Mouse (Mus musculus): ENCODE results near the gene Cd7. TPM values are rescaled to one million over a fixed set of nuclear protein-coding genes. Genes with fewer than 3 reads are reported as not detected.
"Not testable (repeated sequence)": the region's sequence is repeated elsewhere in the genome, so short reads cannot be mapped to it uniquely, and the experiment has no call there.

Cd7 gene
- polyA plus RNA-seq, 1 experiment from 2014 or later: 2.4 TPM

DNA sequence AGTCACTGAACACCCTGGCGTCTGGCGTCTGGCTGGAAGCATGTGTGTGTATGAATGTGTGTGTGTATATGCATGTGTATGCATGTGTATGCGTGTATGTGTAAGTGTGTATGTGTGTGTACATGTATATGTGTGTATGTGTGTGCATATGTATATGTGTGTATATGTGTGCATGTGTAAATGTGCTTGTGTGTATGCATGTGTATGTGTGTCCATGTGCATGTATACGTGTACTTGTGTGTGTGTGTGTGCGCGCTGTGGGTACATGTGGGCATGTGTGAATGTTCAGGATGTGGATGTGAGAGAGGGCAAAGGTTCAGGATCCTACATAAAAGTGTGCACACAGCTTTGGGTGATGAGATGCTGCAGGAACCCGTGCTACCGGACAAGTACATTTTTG is 41.1 kb upstream of the Cd7 start:
- Histone ChIP-seq H3K36me3 (ENCODE audit: insufficient read depth, low read length) (no peaks in the 10 kb centered on the region), H3K9me3 (ENCODE audit: low read length) (no peaks in the 10 kb centered on the region), H3K4me2 (replicated peaks; ENCODE audit: low read depth, low read length) (no peak overlapping the region), H3K27me3 (replicated peaks; ENCODE audit: insufficient read depth, low read length) (no peaks in the 10 kb centered on the region), H3K4me1 (ENCODE audit: insufficient read depth, low read depth, low read length) (no peaks in the 10 kb centered on the region), H3K27ac (ENCODE audit: low read length) (no peak overlapping the region), H3K9ac (replicated peaks; ENCODE audit: low read depth) (no peak overlapping the region), H3K4me3 (ENCODE audit: low read depth, low read length) (no peak overlapping the region)
- no peak for TF ChIP-seq CTCF (IDR thresholded peaks at IDR 0.05)
- TF ChIP-seq EP300 (IDR thresholded peaks at IDR 0.05): no peak
- WGBS: 92% methylated on average over 8 of the region's 8 CpGs
- no peak for DNase-seq (ENCODE audit: low spot score)
- ATAC-seq: no peak

DNA sequence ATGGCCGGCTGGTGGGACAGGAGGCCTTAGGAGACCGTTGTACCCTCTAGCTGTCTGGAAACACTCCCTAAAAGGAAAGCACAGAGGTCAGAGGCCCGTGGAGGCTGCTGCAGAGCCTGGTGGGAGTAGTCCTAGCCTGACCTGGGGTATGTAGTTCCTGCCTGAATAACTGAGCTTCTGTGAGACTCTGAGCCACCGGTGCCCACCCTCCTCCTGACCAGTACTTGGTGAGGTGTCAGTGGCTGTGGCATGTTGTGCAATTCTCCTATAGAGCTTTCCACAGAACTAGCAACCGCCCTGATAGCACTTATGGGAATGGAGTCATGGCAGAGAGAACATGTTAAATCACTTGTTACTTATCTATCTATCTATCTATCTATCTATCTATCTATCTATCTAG is 36.4 kb upstream of the Cd7 start:
- Histone ChIP-seq H3K27ac (ENCODE audit: low read length) (no peak overlapping the region), H3K4me2 (replicated peaks; ENCODE audit: low read depth, low read length) (no peak overlapping the region), H3K9me3 (ENCODE audit: low read length) (no peaks in the 10 kb centered on the region), H3K4me1 (ENCODE audit: insufficient read depth, low read depth, low read length) (no peaks in the 10 kb centered on the region), H3K9ac (replicated peaks; ENCODE audit: low read depth) (no peak overlapping the region), H3K4me3 (ENCODE audit: low read depth, low read length) (no peak overlapping the region), H3K36me3 (ENCODE audit: insufficient read depth, low read length) (no peaks in the 10 kb centered on the region), H3K27me3 (replicated peaks; ENCODE audit: insufficient read depth, low read length) (no peaks in the 10 kb centered on the region)
- 64% methylated on average over 5 of the region's 5 CpGs for WGBS
- ATAC-seq (no peak), DNase-seq (ENCODE audit: low spot score) (no peak)
- TF ChIP-seq EP300 (IDR thresholded peaks at IDR 0.05) (no peak), CTCF (IDR thresholded peaks at IDR 0.05) (no peak)

DNA sequence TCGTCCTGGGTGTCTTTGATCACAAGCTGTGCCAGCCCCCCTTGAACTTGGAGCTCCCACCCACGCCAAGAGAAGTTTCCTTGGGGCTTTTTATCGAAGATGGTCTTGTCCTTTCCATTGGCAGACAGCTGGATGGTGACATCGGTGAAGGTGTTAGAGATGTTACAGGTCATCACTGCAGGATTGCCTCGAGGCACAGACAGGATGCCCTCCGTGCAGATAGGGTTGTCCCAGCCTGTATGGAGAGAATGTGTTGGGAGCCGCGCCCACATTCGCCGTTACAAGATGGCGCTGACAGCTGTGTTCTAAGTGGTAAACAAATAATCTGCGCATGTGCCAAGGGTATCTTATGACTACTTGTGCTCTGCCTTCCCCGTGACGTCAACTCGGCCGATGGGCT is 30.4 kb upstream of the Cd7 start:
- 90% methylated on average over 11 of the region's 16 CpGs for WGBS
- not testable (repeated sequence) for H3K4me2 ChIP-seq (replicated peaks; ENCODE audit: low read depth, low read length); DNase-seq (ENCODE audit: low spot score); H3K36me3 ChIP-seq (ENCODE audit: insufficient read depth, low read length); H3K27ac ChIP-seq (ENCODE audit: low read length); H3K9me3 ChIP-seq (ENCODE audit: low read length); ATAC-seq; H3K27me3 ChIP-seq (replicated peaks; ENCODE audit: insufficient read depth, low read length); H3K4me1 ChIP-seq (ENCODE audit: insufficient read depth, low read depth, low read length); H3K9ac ChIP-seq (replicated peaks; ENCODE audit: low read depth); H3K4me3 ChIP-seq (ENCODE audit: low read depth, low read length)

DNA sequence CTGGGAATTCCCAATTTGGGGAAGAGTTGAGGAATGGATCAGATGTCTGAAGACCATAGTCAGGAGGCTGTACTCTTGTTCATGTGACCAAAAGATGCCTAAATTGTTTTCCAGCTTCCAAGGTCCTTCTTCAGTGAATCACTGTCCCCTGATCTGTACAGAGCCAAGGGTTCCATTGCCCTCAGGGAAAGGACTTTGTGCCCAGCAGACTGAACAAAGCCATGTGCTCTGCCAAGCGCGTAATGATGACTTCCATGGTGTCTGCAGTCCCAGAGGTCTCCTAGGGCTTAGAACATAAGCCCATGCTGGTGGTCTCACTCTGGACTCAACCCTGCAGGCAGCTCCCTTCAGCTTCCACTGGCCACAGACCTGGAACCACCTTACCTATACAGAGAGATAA is 28.7 kb upstream of the Cd7 start:
- no peaks in the 10 kb centered on the region for H3K4me1 ChIP-seq (ENCODE audit: insufficient read depth, low read depth, low read length)
- TF ChIP-seq CTCF (IDR thresholded peaks at IDR 0.05): no peak
- TF ChIP-seq EP300 (IDR thresholded peaks at IDR 0.05): no peak
- H3K9me3 ChIP-seq (ENCODE audit: low read length): no peaks in the 10 kb centered on the region
- H3K9ac ChIP-seq (replicated peaks; ENCODE audit: low read depth): no peak overlapping the region
- no peak overlapping the region for H3K4me3 ChIP-seq (ENCODE audit: low read depth, low read length)
- DNase-seq (ENCODE audit: low spot score) (no peak), ATAC-seq (no peak)
- no peak overlapping the region for H3K4me2 ChIP-seq (replicated peaks; ENCODE audit: low read depth, low read length)
- H3K36me3 ChIP-seq (ENCODE audit: insufficient read depth, low read length): no peaks in the 10 kb centered on the region
- no peaks in the 10 kb centered on the region for H3K27me3 ChIP-seq (replicated peaks; ENCODE audit: insufficient read depth, low read length)
- H3K27ac ChIP-seq (ENCODE audit: low read length): no peak overlapping the region
- WGBS: 95% methylated on average over 2 of the region's 2 CpGs

DNA sequence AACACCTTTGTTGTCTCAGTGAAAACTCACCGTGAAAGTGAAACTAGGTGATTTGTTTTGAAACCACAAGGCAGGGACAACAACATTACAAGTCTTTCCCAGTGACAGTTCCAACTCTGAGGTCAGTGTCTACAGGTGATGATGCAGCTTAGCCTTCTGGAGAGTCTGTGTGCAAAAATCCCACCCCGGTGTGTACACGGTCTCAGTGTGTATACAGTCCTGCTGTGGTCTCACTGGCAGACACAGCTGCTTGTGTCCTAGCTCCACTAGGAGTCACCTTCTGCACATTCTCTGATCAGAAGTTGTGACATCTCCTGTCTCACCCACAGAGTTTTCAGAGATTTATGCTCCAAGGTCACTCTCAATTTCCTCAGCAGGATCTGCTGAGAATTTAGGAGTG is 25.0 kb upstream of the Cd7 start:
- Histone ChIP-seq H3K4me3 (ENCODE audit: low read depth, low read length) (no peak overlapping the region), H3K9me3 (ENCODE audit: low read length) (no peaks in the 10 kb centered on the region), H3K4me2 (replicated peaks; ENCODE audit: low read depth, low read length) (no peak overlapping the region), H3K27ac (ENCODE audit: low read length) (no peak overlapping the region), H3K36me3 (ENCODE audit: insufficient read depth, low read length) (no peaks in the 10 kb centered on the region), H3K27me3 (replicated peaks; ENCODE audit: insufficient read depth, low read length) (no peaks in the 10 kb centered on the region), H3K4me1 (ENCODE audit: insufficient read depth, low read depth, low read length) (no peaks in the 10 kb centered on the region), H3K9ac (replicated peaks; ENCODE audit: low read depth) (no peak overlapping the region)
- WGBS: 62% methylated on average over 3 of the region's 3 CpGs
- ATAC-seq: no peak
- no peak for TF ChIP-seq EP300 (IDR thresholded peaks at IDR 0.05)
- peak; percentile 52 for TF ChIP-seq CTCF (IDR thresholded peaks at IDR 0.05)
- peak; percentile 33 for DNase-seq (ENCODE audit: low spot score)

DNA sequence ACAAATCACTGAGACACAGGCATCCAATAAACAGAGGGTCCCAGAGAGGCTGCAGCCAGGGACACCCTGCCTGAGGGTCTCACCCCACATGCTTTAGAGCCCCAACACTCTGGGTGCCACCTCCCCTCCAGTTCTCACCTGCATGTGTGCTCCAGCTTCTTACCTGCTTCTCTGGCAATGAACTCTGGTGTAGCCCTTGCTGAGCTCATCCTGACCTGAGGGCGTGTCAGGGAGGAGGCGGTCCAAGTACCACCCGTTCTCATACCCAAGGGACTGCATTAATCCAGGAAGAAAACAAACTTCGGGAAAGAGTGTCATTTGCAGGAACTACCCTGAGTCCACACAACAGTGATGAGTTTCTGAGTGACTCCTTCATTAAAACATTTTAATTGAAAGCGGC is 24.2 kb upstream of the Cd7 start, which contains the start of gene Sectm1b:
Gene Sectm1b, minus strand, starts transcription at position 191 of the 400 bp plus-strand sequence.
- DNase-seq (ENCODE audit: low spot score) (no peak), ATAC-seq (no peak)
- WGBS: 57% methylated on average over 5 of the region's 5 CpGs

DNA sequence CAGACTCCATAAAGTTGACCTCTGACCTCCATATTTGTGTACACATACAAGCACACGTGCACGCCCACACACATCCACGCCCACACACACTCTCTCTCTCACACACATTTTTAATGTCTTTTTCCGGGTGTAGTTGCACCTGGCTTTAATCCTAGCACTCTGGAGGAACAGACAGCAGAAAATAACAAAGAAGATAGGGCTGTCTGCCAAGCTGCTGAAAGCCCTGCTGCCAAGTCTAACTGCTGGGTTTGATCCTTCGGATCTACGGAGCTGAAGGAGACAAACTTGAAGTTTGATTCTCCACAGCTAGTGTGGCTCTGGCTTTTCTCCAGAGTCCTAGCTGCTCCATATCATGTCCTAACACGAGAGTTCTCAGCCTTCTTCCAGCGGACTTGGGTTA is 22.4 kb upstream of the Cd7 start:
- H3K4me2 ChIP-seq (replicated peaks; ENCODE audit: low read depth, low read length): no peak overlapping the region
- no peaks in the 10 kb centered on the region for H3K4me1 ChIP-seq (ENCODE audit: insufficient read depth, low read depth, low read length)
- H3K9ac ChIP-seq (replicated peaks; ENCODE audit: low read depth): no peak overlapping the region
- H3K36me3 ChIP-seq (ENCODE audit: insufficient read depth, low read length): no peaks in the 10 kb centered on the region
- DNase-seq (ENCODE audit: low spot score): no peak
- H3K4me3 ChIP-seq (ENCODE audit: low read depth, low read length): no peak overlapping the region
- TF ChIP-seq EP300 (IDR thresholded peaks at IDR 0.05) (no peak), CTCF (IDR thresholded peaks at IDR 0.05) (no peak)
- no peak for ATAC-seq
- H3K27me3 ChIP-seq (replicated peaks; ENCODE audit: insufficient read depth, low read length): no peaks in the 10 kb centered on the region
- H3K9me3 ChIP-seq (ENCODE audit: low read length): no peaks in the 10 kb centered on the region
- no peak overlapping the region for H3K27ac ChIP-seq (ENCODE audit: low read length)
- WGBS: 46% methylated on average over 8 of the region's 8 CpGs

More for the DNA sequence above, 24.2 kb upstream of the Cd7 start, which contains the start of gene Sectm1b:
- no peaks in the 10 kb centered on the region for H3K9me3 ChIP-seq (ENCODE audit: low read length)
- no peaks in the 10 kb centered on the region for H3K27me3 ChIP-seq (replicated peaks; ENCODE audit: insufficient read depth, low read length)
- H3K4me2 ChIP-seq (replicated peaks; ENCODE audit: low read depth, low read length): no peak within 1 kb of the TSS
- H3K4me1 ChIP-seq (ENCODE audit: insufficient read depth, low read depth, low read length): no peaks in the 10 kb centered on the region
- H3K9ac ChIP-seq (replicated peaks; ENCODE audit: low read depth): no peak within 1 kb of the TSS
- no peak for TF ChIP-seq CTCF (IDR thresholded peaks at IDR 0.05)
- TF ChIP-seq EP300 (IDR thresholded peaks at IDR 0.05): no peak
- H3K4me3 ChIP-seq (ENCODE audit: low read depth, low read length): no peak within 1 kb of the TSS
- no peaks in the 10 kb centered on the region for H3K36me3 ChIP-seq (ENCODE audit: insufficient read depth, low read length)
- H3K27ac ChIP-seq (ENCODE audit: low read length): no peak within 1 kb of the TSS

DNA sequence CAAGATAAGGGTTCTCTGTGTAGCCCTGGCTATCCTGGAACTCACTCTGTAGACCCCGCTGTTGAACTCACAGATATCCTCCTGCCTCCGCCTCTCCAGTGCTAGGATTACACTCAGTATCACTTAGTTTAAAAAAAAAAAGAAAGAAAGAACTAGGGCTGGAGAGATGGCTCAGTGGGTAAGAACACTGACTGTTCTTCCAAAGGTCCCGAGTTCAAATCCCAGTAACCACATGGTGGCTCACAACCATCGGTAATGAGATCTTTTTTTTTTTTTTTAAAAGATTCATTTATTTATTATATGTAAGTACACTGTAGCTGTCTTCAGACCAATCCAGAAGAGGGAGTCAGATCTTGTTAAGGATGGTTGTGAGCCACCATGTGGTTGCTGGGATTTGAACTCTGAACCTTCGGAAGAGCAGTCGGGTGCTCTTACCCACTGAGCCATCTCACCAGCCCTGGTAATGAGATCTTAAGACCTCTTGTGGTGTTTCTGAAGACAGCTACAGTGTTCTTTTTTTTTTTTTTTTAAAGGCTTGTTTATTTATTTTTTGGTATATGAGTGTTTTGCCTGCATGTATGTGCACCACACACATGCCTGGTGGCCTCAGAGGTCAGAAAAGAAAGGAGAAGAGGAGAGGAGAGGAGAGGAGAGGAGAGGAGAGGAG is 21.3 kb upstream of the Cd7 start:
- ATAC-seq; H3K4me1 ChIP-seq (ENCODE audit: insufficient read depth, low read depth, low read length); H3K4me3 ChIP-seq (ENCODE audit: low read depth, low read length); H3K9me3 ChIP-seq (ENCODE audit: low read length); H3K27me3 ChIP-seq (replicated peaks; ENCODE audit: insufficient read depth, low read length); H3K9ac ChIP-seq (replicated peaks; ENCODE audit: low read depth); H3K4me2 ChIP-seq (replicated peaks; ENCODE audit: low read depth, low read length); H3K27ac ChIP-seq (ENCODE audit: low read length); H3K36me3 ChIP-seq (ENCODE audit: insufficient read depth, low read length); DNase-seq (ENCODE audit: low spot score): not testable (repeated sequence)
- 95% methylated on average over 6 of the region's 6 CpGs for WGBS
